Mouse (Mus musculus): ENCODE data around the gene Klrb1b. TPM values are rescaled to one million over a fixed set of nuclear protein-coding genes. Genes with fewer than 3 reads are reported as not detected.

The Klrb1b gene
- polyA plus RNA-seq, 1 experiment from 2014 or later, result 0.33 TPM

DNA sequence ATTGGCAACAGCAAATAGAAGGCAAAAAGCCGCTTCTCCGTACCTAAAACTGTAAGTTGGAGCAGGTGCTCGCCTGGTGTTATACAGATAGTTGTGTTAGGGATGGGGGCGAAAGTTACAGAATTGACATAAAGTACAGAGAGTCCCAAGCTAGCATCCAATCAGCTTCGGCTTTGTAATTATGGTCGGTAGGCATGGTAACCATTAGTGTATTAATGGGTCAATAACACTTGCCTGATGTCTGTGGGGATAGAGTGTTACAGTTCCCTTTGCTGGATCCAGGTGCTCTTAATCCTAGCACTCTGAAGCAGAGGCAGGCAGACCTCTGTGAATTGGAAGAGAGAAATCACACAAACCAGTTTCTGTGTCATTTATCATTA lies 10.8 kb upstream of the Klrb1b start:
- no peaks in the 10 kb centered on the region for H3K27me3 ChIP-seq (ENCODE audit: control insufficient read depth, insufficient read depth, low read depth, low read length)
- no peak overlapping the region for H3K27ac ChIP-seq (ENCODE audit: low read length)
- peak overlapping the region; percentile 51; the same call in 1 of the 2 replicates for H3K4me2 ChIP-seq (ENCODE audit: low read depth, low read length)
- H3K4me1 ChIP-seq (replicated peaks; ENCODE audit: control insufficient read depth, insufficient read depth, low read length), result peaks cover 20% of the 10 kb centered on the region
- 85% methylated on average over 6 of the region's 6 CpGs for WGBS
- H3K4me3 ChIP-seq (ENCODE audit: low read length), result no peak overlapping the region
- no peaks in the 10 kb centered on the region for H3K36me3 ChIP-seq (ENCODE audit: control insufficient read depth, insufficient read depth, low read length)
- no peaks in the 10 kb centered on the region for H3K9me3 ChIP-seq (ENCODE audit: control insufficient read depth, low read length)
- H3K9ac ChIP-seq (ENCODE audit: low read length), result no peak overlapping the region
- no peak for ATAC-seq (ENCODE audit: low read depth)

- no peak overlapping the region for H3K4me2 ChIP-seq (ENCODE audit: low read depth, low read length)
- H3K4me3 ChIP-seq (ENCODE audit: low read length), result no peak overlapping the region
- 74% methylated on average over 8 of the region's 8 CpGs for WGBS
- peaks cover 15% of the 10 kb centered on the region for H3K4me1 ChIP-seq (replicated peaks; ENCODE audit: control insufficient read depth, insufficient read depth, low read length)
- H3K9me3 ChIP-seq (ENCODE audit: control insufficient read depth, low read length), result no peaks in the 10 kb centered on the region
- no peak for ATAC-seq (ENCODE audit: low read depth)
- H3K9ac ChIP-seq (ENCODE audit: low read length), result no peak overlapping the region
- H3K36me3 ChIP-seq (ENCODE audit: control insufficient read depth, insufficient read depth, low read length), result no peaks in the 10 kb centered on the region
- H3K27me3 ChIP-seq (ENCODE audit: control insufficient read depth, insufficient read depth, low read depth, low read length), result no peaks in the 10 kb centered on the region
- H3K27ac ChIP-seq (ENCODE audit: low read length), result no peak overlapping the region
Observed at GRCm38 (mm10) chr6:128836191-128836954, 10.2 kb upstream of the Klrb1b start.

- no peaks in the 10 kb centered on the region for H3K9me3 ChIP-seq (ENCODE audit: control insufficient read depth, low read length)
- H3K27ac ChIP-seq (ENCODE audit: low read length), result no peak overlapping the region
- H3K4me1 ChIP-seq (replicated peaks; ENCODE audit: control insufficient read depth, insufficient read depth, low read length), result peaks cover 14% of the 10 kb centered on the region
- 60% methylated on average over 4 of the region's 4 CpGs for WGBS
- no peak overlapping the region for H3K4me3 ChIP-seq (ENCODE audit: low read length)
- no peaks in the 10 kb centered on the region for H3K27me3 ChIP-seq (ENCODE audit: control insufficient read depth, insufficient read depth, low read depth, low read length)
- no peak for ATAC-seq (ENCODE audit: low read depth)
- no peak overlapping the region for H3K4me2 ChIP-seq (ENCODE audit: low read depth, low read length)
- H3K36me3 ChIP-seq (ENCODE audit: control insufficient read depth, insufficient read depth, low read length), result no peaks in the 10 kb centered on the region
- H3K9ac ChIP-seq (ENCODE audit: low read length), result no peak overlapping the region
Observed at GRCm38 (mm10) chr6:128835571-128835970, 9.4 kb upstream of the Klrb1b start.

- no peak overlapping the region for H3K4me3 ChIP-seq (ENCODE audit: low read length)
- no peak overlapping the region for H3K4me2 ChIP-seq (ENCODE audit: low read depth, low read length)
- H3K27me3 ChIP-seq (ENCODE audit: control insufficient read depth, insufficient read depth, low read depth, low read length), result no peaks in the 10 kb centered on the region
- no peaks in the 10 kb centered on the region for H3K9me3 ChIP-seq (ENCODE audit: control insufficient read depth, low read length)
- H3K4me1 ChIP-seq (replicated peaks; ENCODE audit: control insufficient read depth, insufficient read depth, low read length), result peaks cover 9% of the 10 kb centered on the region
- no peak overlapping the region for H3K9ac ChIP-seq (ENCODE audit: low read length)
- WGBS, result 80% methylated on average over 10 of the region's 10 CpGs
- H3K27ac ChIP-seq (ENCODE audit: low read length), result no peak overlapping the region
- no peaks in the 10 kb centered on the region for H3K36me3 ChIP-seq (ENCODE audit: control insufficient read depth, insufficient read depth, low read length)
- ATAC-seq (ENCODE audit: low read depth), result no peak
Observed at GRCm38 (mm10) chr6:128833046-128833445, 6.9 kb upstream of the Klrb1b start.

GRCm38 (mm10) chr6:128829837-128830236 lies 3.7 kb upstream of the Klrb1b start:
- H3K4me1 ChIP-seq (replicated peaks; ENCODE audit: control insufficient read depth, insufficient read depth, low read length), result no peaks in the 10 kb centered on the region
- 48% methylated on average over 4 of the region's 4 CpGs for WGBS
- no peaks in the 10 kb centered on the region for H3K36me3 ChIP-seq (ENCODE audit: control insufficient read depth, insufficient read depth, low read length)
- H3K9ac ChIP-seq (ENCODE audit: low read length), result no peak overlapping the region
- H3K4me3 ChIP-seq (ENCODE audit: low read length), result no peak overlapping the region
- no peaks in the 10 kb centered on the region for H3K9me3 ChIP-seq (ENCODE audit: control insufficient read depth, low read length)
- no peaks in the 10 kb centered on the region for H3K27me3 ChIP-seq (ENCODE audit: control insufficient read depth, insufficient read depth, low read depth, low read length)
- no peak overlapping the region for H3K27ac ChIP-seq (ENCODE audit: low read length)
- no peak overlapping the region for H3K4me2 ChIP-seq (ENCODE audit: low read depth, low read length)
- no peak for ATAC-seq (ENCODE audit: low read depth)

GRCm38 (mm10) chr6:128826781-128827180 lies 650 bp upstream of the Klrb1b start:
- no peak overlapping the region for H3K27ac ChIP-seq (ENCODE audit: low read length)
- no peak overlapping the region for H3K9ac ChIP-seq (ENCODE audit: low read length)
- no peak overlapping the region for H3K4me2 ChIP-seq (ENCODE audit: low read depth, low read length)
- WGBS, result 80% methylated on average over 3 of the region's 3 CpGs
- ATAC-seq (ENCODE audit: low read depth), result no peak
- no peaks in the 10 kb centered on the region for H3K36me3 ChIP-seq (ENCODE audit: control insufficient read depth, insufficient read depth, low read length)
- no peaks in the 10 kb centered on the region for H3K27me3 ChIP-seq (ENCODE audit: control insufficient read depth, insufficient read depth, low read depth, low read length)
- H3K4me3 ChIP-seq (ENCODE audit: low read length), result no peak overlapping the region
- H3K4me1 ChIP-seq (replicated peaks; ENCODE audit: control insufficient read depth, insufficient read depth, low read length), result no peaks in the 10 kb centered on the region
- no peaks in the 10 kb centered on the region for H3K9me3 ChIP-seq (ENCODE audit: control insufficient read depth, low read length)

- H3K9ac ChIP-seq (ENCODE audit: low read length), result no peak overlapping the region
- no peaks in the 10 kb centered on the region for H3K9me3 ChIP-seq (ENCODE audit: control insufficient read depth, low read length)
- no peaks in the 10 kb centered on the region for H3K4me1 ChIP-seq (replicated peaks; ENCODE audit: control insufficient read depth, insufficient read depth, low read length)
- no peak overlapping the region for H3K4me2 ChIP-seq (ENCODE audit: low read depth, low read length)
- no peak overlapping the region for H3K27ac ChIP-seq (ENCODE audit: low read length)
- no peaks in the 10 kb centered on the region for H3K36me3 ChIP-seq (ENCODE audit: control insufficient read depth, insufficient read depth, low read length)
- no peak for ATAC-seq (ENCODE audit: low read depth)
- no peaks in the 10 kb centered on the region for H3K27me3 ChIP-seq (ENCODE audit: control insufficient read depth, insufficient read depth, low read depth, low read length)
- 78% methylated on average over 4 of the region's 4 CpGs for WGBS
- H3K4me3 ChIP-seq (ENCODE audit: low read length), result no peak overlapping the region
Observed at GRCm38 (mm10) chr6:128818083-128818802, 7.9 kb downstream of the Klrb1b start.

DNA sequence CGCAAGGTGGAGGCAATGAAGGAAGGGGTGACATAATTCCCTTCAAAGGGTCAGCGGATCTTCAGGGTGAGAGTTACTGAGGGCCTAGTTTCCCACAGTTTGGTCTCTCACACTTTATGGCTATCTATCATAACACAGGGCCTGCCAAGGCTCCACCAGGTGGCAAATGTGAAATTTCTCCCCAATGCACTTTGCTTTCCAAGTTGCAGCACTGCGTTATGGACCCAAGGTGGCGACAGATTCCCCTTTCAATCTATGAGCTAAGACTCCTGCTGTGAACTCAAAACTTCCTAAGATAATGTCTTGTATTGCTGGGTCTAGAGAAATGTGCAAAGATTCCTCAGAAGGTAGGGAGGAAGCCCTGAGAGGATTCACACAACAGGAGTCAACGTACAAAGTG lies 17.6 kb downstream of the Klrb1b start:
- 80% methylated on average over 5 of the region's 5 CpGs for WGBS
- no peak overlapping the region for H3K27ac ChIP-seq (ENCODE audit: low read length)
- H3K9me3 ChIP-seq (ENCODE audit: control insufficient read depth, low read length), result no peaks in the 10 kb centered on the region
- no peak overlapping the region for H3K4me2 ChIP-seq (ENCODE audit: low read depth, low read length)
- no peaks in the 10 kb centered on the region for H3K4me1 ChIP-seq (replicated peaks; ENCODE audit: control insufficient read depth, insufficient read depth, low read length)
- H3K36me3 ChIP-seq (ENCODE audit: control insufficient read depth, insufficient read depth, low read length), result no peaks in the 10 kb centered on the region
- H3K4me3 ChIP-seq (ENCODE audit: low read length), result no peak overlapping the region
- H3K9ac ChIP-seq (ENCODE audit: low read length), result no peak overlapping the region
- H3K27me3 ChIP-seq (ENCODE audit: control insufficient read depth, insufficient read depth, low read depth, low read length), result no peaks in the 10 kb centered on the region
- no peak for ATAC-seq (ENCODE audit: low read depth)

DNA sequence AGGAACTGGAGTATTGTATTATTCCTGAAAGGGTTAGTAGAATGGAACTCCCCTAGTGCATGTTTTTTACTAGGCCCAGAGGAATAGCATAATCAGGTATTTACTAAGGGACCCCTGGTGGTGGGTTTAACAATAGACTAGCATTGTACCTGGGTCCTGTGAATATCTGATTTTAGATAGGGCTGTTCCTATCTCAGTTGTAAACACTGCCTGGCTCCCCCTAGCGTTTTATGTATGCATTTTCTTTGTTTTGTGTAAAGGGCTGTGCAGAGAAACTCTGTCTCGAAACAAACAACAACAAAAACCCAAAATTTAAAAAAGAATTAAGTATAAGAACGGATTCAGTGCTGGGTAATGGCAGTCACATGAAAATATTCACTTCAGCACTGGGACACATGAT lies 19.1 kb downstream of the Klrb1b start:
- Histone ChIP-seq H3K4me2 (ENCODE audit: low read depth, low read length) (no peak overlapping the region), H3K4me3 (ENCODE audit: low read length) (no peak overlapping the region), H3K36me3 (ENCODE audit: control insufficient read depth, insufficient read depth, low read length) (no peaks in the 10 kb centered on the region), H3K27ac (ENCODE audit: low read length) (no peak overlapping the region), H3K9ac (ENCODE audit: low read length) (no peak overlapping the region), H3K27me3 (ENCODE audit: control insufficient read depth, insufficient read depth, low read depth, low read length) (no peaks in the 10 kb centered on the region), H3K9me3 (ENCODE audit: control insufficient read depth, low read length) (no peaks in the 10 kb centered on the region), H3K4me1 (replicated peaks; ENCODE audit: control insufficient read depth, insufficient read depth, low read length) (no peaks in the 10 kb centered on the region; the same call in 1 of the 2 replicates)
- 64% methylated on average over 3 of the region's 3 CpGs for WGBS
- no peak for ATAC-seq (ENCODE audit: low read depth)

Data from lung, embryonic 16.5 days (tissue).